Mouse (Mus musculus): ENCODE data around the gene Thada.
"Not testable (repeated sequence)": the region's sequence is repeated elsewhere in the genome, so short reads cannot be mapped to it uniquely, and the experiment has no call there.

The Thada gene

DNA sequence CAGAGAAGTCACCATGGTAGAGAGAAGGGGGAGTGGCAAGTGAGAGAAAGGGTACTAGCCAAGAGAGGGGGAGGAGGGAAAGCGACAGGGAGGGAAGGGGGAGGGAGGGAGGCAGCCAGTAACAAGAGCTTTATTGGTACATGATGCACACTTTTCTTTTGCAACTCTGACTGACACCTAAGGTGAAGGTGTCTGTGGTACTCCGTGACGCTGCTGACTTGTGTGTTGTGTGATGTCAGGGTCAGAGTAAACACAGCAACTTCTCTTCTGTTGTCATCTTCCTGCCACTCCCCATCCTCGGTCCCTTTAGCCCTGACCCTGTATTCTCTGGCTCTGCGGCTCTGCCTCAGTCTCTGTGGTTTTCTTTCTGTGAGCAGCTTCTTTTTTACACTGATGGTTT, 239.8 kb downstream of the Thada start:
- DNase-seq (ENCODE audit: low read depth, low spot score) = no peak

DNA sequence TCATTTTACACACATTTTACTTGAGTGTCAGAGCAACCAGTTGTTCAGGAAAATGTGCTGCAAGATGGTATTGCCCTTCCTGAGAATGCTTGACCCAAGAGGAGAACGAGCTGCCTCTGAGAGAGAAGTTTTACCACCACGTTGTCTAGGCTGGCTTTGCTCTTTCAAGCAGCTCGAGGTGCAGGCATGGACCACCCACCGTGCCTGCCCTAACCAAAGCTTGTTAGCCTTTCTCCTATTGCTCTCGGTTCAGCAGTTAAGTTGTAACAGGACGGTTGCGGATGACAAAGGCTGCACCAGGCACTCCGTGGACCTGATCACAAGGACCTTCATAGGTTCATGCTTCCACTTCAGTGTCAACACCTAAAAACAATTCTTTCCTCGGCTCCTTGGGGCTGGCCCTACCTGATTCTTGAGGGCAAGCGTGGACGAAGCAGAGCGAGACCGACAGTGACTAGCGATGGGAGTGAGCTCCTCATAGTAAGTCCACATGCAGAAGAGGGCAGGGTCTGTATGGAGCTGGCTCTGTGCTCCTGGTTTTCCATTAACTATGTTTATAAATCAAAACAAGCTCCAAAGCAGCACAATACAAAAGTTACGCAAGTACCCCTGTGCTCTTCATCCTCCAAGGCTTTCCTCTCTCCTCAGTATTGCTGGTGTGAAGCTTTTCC, 241.7 kb downstream of the Thada start:
- DNase-seq (ENCODE audit: low read depth, low spot score) = no peak

DNA sequence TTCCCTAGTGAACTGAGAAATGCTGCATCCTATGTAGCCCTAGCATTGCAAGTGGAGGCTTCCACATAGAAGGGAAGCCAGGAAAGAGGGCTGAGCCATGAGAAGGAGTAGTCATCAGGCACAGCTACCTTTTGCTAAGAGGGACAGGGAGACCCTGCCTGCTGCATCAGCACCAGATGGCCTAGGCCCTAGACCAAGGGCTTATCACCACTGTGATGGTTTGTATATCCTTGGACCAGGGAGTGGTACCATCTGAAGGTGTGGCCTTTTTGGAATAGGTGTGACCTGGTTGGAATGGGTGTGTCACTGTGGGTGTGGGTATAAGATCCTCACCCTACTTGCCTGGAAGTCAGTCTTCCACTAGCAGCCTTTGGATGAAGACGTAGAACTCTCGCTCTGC, 247.2 kb downstream of the Thada start:
- DNase-seq (ENCODE audit: low read depth, low spot score) = not testable (repeated sequence)

DNA sequence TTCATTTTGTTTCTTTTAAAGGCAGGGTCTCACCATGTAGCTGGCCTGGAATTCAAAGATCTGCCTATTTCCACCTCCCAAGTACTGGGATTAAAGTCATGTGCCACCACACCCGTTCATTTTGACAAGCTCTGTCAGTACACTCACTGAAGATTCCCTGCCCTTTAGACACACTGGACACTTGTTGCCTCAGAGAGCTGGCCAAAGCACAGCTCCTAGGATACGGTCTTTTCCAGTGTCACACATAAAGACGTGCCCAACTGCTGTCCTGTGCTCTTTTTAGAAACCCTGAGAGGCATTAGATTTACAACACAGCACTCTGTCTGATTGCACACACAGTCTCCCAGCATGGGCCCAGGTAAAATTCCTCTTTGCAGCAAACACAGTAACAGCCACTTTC, 248.3 kb downstream of the Thada start:
- no peak for DNase-seq (ENCODE audit: low read depth, low spot score)

DNA sequence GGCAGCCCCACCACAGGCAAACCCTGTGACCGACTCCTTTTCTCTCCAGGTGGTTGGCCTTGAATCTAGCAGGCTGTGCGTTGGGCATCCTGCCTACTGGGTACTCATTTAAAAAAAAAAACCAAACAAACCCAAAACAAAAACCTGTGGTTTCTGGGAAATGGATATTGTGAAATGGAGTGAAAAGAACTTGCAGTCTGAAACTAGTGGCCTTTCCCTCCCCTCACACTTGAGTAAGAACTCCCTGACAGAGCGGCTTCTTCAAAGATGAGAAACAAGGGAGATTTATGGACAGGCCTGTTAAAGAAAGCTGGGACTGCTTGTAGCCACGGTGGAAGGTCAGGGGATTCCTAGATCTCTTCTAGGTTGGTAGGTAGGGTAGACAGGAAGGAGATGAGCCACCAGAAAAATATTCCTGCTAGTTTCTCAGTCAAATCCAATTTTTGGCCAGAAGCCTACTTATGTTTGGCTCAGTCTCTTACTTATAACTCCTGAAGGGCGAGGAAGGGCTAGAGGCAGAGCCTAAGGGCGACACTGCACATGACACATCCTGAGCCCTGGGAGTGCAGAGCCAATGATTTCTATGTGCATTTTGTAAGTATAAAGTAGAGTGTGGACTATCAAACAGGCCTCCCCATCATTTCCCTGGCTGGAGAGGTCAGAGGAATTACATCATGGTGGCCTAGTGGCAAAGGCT, 250.6 kb downstream of the Thada start:
- DNase-seq (ENCODE audit: low read depth, low spot score) = peak; percentile 87

DNA sequence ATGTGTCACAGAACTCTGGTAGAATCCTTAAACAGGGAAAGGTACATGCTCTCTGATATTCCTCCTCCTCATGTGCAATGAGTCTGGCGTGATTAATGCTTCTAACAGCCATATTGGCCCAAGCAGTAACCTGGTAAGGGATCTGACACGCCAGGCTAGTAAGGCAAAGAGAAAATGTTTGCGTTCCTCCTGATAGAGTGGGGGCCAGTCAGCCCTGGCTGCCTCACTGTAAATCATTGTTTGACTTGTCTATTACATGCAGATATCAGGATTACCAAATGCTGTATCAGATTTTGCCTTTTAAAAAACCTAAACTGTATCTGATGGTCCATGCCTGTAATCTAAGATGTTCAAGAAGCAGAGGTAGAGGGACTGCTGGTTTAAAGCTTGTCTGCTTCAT, 252.5 kb downstream of the Thada start:
- no peak for DNase-seq (ENCODE audit: low read depth, low spot score)

DNA sequence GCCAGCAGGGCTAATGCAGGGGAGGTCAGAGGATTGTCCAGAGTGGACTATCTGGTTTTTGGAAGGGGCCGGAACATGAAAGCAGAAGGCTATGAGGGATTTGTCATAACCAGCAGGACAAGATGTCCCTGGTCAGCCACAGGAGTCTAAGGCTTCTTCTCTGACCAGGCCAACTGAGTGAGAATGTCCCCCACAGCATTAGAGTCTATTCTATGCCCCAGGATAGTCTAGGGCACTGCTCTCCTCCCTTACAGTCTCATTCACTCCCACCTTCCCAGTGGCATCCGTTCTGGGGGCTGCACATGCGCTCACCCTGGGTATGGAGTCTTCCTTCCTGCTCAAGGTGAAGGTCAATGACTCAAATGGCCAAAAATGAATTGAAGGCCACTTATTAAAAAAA, 258.4 kb downstream of the Thada start:
- DNase-seq (ENCODE audit: low read depth, low spot score) = no peak

DNA sequence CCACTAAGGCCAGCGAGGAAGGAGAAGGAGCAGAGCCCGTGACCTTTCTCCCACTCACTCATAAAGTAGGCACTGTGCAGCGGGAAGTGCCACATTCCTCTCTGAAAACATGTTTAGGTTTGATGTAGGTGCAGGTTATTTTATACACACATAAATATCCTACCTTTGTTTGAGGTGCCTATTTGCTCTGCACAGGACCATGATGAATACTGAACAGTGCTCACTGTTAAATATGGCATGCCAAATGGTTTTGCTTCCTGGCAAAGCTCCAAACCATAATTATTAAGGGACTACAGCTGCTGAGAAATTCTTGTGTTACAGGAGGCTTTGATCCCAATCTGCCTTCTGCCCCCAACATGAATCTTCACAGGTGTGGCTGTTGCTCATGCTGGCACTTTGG, 259.8 kb downstream of the Thada start:
- DNase-seq (ENCODE audit: low read depth, low spot score) = no peak

DNA sequence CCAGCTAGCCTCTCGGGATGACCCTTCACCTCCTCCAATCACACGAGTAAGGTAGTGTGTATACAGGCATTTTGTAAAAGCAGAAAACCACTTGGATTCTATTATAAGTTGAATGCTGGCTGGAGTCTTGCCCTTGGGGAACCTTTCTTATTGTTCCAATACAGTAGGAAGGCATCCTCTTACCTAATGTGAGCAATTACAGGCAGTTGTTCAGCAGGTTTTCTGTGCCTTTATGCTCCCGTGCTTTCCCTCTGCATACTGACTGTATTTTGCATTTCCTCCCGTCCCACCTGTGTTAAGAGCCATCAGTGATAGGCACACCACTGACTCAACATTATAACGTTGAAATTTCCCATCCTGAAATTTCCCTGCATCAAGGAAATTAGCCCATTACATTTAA, 261.0 kb downstream of the Thada start:
- no peak for DNase-seq (ENCODE audit: low read depth, low spot score)

DNA sequence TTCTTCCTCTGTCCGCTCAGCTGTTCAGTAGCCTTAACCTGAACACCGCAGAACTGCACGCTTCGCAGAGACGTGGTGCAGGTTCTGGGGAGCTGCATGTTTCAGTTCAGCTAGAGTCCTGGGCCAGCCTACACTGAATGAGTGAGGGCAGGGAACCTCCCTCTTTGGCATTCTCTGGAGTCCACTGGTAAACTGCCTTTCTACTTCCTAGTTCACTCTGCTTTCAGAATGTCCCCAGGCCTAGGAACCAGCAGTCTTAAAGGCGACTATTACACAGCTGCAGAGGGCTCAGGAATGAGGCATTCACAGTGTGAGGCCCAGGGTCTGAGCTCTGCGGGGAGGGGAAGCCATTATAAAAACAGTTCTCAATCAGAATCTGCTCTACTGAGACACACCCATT, 262.7 kb downstream of the Thada start:
- no peak for DNase-seq (ENCODE audit: low read depth, low spot score)

DNA sequence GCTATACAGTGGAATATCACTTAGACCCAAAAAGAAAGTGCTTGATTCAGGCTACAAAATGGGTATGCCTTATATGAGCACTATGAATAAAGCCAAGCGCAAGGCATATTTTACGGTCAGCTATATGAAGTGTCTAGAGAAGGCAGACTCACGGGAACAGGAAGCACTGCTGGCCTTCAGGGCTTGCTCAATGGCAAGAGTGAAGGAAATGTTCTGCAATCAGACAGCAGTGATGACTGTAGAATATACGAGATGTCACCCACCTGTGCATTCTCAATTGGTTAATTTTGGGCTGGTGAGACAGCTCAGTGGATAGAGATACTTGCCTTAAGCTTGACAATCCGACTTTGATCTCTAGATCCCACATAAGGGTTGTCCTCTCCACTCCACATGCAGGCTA, 264.8 kb downstream of the Thada start:
- DNase-seq (ENCODE audit: low read depth, low spot score) = no peak

DNA sequence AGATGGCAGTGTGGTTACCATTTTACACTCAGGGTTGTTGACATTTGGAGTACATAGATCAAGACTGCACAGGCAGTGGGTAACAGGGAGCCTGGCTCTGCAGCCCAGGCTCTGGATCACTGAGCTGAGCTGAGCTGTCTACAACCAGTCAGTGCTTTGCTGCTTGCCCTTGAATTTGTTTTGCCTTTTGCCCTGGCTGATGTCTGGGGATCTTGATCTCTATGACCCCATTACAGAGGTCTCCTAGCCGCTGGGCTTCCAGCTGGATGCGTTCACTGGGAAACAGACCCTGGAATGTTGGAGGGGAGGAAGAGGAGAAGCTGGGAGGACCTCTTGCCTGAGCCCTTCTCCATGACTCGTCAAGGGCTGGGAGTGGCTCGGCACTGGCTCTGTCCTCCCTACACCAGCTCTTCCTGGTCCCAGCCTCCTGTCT, 268.1 kb downstream of the Thada start:
- no peak for DNase-seq (ENCODE audit: low read depth, low spot score)

DNA sequence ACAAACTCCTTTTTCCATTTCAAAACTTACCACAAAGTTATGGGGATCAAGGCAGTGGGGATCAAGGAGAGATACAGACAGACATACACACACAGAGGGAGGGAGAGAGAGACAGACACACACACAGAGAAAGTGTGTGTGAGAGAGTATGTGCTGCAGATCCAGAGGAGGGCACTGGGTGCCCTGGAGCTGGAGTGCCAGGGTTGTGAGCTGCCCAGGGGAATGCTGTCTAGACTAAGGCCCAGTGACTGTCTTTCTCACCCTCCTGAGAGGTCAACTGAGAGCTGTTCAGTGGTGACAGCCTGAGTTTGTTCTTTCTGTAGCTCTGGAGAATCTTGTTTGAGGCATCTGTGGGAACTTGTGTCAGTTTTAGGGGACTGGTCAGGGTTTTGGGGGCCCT, 269.7 kb downstream of the Thada start:
- peak; percentile 60 for DNase-seq (ENCODE audit: low read depth, low spot score)

DNA sequence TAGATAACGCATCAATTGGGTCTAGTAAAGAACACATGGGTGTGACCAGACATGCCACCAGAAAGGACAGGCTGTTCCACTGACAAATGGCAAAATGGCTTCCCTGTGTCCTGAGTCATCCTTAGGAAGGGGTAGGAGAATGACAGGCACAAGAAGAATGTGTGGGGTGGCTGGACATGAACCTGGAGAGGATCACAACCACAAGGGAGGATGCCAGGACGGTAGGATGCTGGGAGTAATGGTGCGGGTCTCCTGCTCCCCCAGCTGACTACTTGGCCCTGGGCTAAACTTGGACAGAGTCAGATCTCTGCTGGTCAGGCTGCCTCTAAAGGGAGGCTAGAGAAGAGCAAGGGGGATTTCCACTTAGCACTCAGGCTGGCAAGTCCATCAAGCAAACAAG, 270.2 kb downstream of the Thada start:
- DNase-seq (ENCODE audit: low read depth, low spot score) = peak; percentile 84

DNA sequence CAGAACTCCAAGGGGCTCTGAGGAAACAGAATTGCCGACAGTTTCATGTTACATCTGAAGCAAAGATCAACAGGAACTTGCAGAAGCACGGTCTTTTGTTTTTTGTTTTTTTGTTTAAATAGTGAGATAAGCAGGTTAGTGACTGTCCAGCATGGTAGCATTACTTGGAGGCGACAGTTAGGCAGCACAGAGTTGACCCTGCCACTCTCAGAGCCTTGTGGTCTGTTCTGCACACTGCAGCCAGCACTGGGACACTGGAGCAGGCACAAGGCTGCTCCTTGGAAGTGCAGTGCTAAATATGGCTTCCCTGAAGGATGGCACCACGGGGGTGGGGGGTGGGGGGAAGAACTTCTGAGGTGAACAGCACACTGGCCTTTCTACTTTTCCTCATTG, 271.0 kb downstream of the Thada start:
- peak; percentile 31 for DNase-seq (ENCODE audit: low read depth, low spot score)

DNA sequence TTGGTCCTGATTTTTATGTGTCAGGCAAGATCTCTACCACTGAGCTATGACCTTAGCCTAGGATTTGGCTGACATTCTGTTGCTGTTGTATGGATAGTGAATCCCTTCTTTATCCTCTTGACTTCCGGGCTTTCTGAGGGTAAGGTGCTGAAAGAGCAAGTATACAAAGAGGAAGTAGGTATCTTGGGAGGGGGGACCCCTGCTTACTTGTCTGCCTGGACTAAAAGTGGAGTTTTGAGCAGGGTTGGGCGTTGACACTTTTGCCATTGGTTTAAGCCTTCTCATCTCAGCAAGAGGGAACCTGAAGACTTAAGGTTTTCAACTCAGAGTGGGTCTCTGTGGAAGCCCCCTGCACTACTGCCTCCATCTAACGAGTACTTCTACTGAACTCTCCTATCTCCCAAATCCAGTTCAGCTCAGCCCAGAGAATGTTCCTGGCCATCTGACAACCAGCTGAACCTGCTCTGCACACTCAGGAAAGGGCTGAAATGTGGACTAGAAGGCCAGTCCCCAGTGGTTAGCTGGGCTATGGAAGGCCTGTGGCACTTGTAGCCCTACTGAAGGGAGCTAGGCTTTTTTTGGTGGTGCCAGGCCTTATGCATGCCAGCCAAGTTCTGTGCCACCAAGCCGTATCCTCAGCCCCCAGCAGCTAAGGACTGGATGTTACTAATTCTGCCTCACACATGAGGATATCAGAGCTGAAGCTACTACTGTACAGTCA, 271.6 kb downstream of the Thada start:
- DNase-seq (ENCODE audit: low read depth, low spot score) = no peak

DNA sequence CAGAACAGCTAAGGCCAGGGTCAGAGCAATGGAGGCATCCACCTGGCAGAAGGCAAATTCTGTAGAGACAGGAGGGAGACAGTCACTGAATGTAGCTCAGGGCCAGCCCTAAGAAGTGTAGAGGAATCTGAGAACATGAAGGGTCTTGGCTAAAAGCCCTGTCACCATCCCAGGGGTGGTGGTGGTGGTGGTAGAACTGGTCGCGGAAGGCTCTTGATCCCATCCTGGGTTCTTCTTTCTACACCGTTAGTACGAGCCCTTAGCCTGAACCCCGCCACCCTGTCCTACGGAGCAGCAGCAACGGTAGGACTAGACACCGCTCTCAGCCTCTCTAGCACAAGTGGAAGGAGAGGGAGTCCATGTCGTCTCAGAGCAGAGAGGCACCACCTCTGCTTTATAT, 272.6 kb downstream of the Thada start:
- DNase-seq (ENCODE audit: low read depth, low spot score) = no peak

DNA sequence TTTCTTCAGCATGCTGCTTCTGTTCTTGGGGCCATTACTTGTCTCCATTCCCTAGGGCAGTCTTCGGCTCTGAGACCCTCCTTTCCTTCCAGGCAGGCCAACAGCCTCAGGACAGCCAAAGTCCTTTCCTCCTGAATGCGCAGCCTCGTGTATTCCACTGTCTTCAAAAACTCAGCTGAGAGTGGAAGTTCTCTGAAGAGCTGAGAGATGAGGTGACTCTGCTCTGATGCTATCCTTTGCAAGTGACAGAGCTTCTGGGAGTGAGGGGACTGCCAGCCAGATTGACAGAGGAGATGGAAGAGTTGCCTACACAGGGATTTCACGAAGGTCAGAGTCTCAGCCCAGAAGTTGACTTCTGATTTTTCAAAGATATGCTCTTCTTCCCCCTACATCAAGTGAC, 274.1 kb downstream of the Thada start:
- no peak for DNase-seq (ENCODE audit: low read depth, low spot score)

DNA sequence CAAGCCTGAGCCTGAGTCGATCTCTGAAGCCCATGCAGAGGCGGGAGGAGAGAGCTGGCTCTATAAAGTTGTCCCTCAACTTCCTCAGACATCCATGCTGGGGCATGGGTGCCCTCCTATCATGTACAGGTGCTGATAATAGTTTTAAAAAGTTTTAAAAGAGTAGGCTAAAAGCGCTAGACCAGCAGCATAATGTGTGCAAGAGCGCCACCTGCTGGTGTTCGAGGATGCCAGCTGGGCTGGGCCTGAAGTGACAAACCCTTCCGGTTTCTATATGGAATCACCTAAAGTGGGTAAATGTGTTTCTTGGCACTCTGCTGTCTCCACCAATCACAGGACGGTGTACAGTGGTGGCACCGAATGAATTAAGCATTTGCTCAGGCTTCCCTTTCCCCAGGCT, 275.1 kb downstream of the Thada start:
- peak; percentile 94 for DNase-seq (ENCODE audit: low read depth, low spot score)

DNA sequence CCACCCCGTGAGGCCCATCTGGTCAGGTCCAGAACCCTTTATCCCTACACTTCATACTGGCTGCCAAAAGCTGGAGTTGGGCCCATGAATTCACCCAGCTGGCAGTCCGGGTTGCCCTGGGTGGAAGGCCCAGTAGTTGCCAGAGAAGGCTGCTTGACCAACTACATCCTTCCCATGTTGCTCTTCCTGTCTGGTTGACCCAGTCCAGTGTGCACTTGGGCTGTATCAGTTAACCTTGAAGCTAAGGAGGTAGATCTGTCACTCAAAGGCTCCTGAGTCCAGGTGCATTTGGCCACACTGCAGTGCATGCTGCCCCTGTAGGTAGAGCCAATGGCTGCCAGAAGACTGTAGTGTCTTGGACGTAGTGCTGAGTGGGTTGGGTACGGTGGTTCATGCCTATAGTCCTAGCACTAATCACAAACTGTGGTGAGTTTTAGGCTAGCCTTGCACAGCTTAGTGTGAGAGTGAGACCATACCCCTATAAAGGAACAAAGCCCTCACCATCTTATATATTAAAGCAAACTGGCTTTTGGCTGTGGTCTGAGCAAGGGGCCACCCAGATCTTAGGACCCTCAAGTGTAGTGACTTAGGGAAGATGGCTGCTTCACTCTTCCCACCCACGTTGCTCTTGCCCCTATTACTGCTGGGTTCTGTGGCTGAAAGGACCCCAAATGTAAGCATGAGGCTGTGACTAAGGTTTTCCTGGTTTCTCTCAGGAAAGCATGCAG, 276.7 kb downstream of the Thada start:
- peak; percentile 49 for DNase-seq (ENCODE audit: low read depth, low spot score)

DNA sequence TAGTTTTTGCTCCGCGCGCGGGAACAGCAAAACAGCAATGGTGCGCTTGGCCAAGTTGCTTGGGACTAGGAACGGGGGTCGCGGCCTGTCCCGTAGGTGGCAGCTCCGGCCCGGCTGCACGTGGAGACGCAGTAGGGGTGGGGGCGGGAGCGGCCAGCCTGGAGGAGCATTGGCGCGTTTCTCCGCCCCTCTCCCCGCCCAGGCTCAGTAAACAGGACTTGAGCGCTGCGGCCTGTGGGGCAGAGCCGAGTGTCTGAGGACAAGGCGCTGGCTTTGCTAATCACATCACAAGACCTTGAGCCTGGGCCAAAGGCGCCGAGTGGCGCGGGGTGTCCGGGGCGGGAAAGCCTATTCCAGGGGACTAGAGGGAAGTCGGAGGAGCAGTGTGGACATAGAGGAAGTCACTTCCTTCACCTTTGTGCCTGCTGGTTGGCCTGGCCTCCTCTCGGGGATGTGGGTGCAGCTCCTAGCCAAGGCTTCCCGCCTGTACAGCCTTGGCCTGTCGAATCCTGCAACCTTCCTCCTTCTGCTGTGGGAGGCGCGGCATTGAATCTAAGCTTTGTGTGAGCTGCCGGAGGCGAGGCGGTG, 277.5 kb downstream of the Thada start:
- peak; percentile 95 for DNase-seq (ENCODE audit: low read depth, low spot score)

Data from 3T3-L1 (cell line).